Mouse (Mus musculus) megakaryocyte-erythroid progenitor cell, adult 5-6 weeks (primary cell): ENCODE measurements around the gene Mapkapk2. TPM values are rescaled to one million over a fixed set of nuclear protein-coding genes. Genes with fewer than 3 reads are reported as not detected.
A peak's percentile ranks its signal among the peaks of the same experiment; 100 is the strongest.

Experiments
- ATAC-seq: replicated peaks from 2 replicates; pipeline ENCODE4 v1.8.0; 2016; ENCODE audit warnings: mild to moderate bottlenecking, inconsistent platforms; ENCODE audit not compliant: severe bottlenecking, poor library complexity, low FRiP score, low TSS enrichment
- total RNA-seq, 2 experiments: library from RNA; stranded (forward) in 1 of 2; stranded (reverse) in 1 of 2; fragments of 200-1000, 215-1000 nt in 1 of 2; fragments of >200 nt in 1 of 2; fragmentation: Nextera tagmentation in 1 of 2; gene quantifications; 2 replicates each; pipeline ENCODE4 v1.2.3; 2014 to 2017

Mapkapk2 gene
- total RNA-seq, 2 experiments from 2014 or later: 42.6 to 43.1 TPM

DNA sequence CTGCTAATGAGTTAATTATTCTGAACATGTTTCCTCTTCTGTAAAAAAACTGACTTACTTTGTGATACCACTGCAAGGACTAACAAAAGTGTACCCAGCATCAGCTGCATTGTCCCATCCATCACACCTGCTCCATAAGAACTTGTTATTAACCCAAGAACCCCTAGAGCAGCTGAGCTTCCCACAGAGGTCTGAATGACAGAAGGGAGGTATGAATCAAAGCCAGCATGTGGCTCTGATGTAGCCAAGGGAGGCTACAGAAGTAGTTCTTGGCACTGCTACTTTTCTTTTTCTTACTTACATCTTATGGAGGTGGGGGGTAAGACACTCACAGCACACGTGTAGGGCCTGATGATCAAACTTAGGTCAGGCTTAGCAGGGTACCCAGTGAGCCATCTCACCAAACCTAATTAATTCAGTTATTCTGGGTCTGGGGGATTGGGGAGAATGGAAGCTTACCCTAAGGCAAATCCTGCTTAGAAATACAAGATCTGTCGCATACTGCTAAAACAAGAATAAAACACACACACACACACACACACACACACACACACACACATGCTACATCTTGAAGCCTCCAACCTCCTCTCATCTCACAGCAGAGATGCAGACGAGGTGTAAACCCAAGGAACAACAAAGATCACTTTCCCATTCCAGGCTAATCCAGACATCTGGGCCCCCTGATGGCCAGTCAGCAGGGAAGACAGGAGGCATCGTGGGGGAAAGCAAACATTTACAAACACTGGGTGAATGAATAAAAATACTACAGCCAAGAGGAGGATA is 11.5 kb downstream of the Mapkapk2 start:
- no peak for ATAC-seq

DNA sequence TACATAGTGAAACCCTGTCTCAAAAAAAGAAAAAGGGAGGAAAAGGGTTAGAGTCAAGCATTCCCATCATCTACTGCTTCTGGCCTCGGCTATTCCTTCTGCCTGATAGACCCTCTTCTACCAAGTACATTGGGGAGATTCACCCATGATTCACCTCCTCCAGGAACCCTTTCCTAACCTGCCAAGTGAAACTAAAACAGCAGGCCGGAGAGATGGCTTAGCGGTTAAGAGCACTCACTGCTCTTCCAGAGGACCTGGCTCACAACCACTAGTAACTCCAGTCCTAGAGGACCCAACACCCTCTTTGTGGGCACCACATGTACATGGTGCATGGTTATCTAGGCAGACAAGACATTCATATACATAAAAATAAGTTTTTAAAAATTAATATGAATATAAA is 12.4 kb downstream of the Mapkapk2 start:
- ATAC-seq: no peak

DNA sequence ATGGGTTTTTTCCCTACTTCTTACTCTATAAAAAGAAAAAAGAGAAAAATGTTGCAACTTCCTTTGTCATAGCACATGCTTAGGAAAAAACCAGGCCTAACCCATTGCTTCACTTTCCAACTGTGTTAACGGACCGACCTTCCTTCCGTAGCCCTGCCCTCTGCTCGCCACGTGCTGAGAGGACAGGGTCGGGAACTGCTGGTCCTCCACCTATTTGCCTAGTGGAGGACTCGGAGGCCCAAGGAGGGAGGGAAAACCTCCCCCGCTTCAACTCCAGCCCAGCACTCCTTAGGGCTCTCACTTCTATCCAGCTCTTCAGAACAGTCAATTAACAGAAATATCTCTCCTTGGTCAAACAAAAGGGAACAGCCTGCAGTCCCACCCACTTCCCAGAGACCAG is 13.3 kb downstream of the Mapkapk2 start:
- ATAC-seq: 0 out of 2 replicates have a peak, but pooled peaks have one; percentile 14

DNA sequence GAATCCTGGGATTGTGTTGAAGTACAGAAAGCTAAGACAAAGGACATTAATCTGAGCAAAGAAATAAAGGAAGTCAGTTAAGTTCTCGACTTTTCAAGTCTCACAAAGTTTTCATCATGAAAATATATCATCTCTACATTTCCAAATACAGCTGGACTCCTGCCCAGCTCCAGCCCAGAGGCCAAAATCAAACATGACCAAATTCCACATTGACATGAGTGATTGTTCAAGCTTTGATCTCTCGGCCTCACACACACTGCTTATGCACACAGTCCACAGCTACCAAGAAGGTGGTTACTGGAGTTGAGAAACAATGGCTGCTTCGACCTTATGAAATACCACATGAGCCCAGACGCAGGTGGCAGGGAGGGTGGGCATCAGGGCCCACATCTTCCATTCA is 14.0 kb downstream of the Mapkapk2 start:
- no peak for ATAC-seq

DNA sequence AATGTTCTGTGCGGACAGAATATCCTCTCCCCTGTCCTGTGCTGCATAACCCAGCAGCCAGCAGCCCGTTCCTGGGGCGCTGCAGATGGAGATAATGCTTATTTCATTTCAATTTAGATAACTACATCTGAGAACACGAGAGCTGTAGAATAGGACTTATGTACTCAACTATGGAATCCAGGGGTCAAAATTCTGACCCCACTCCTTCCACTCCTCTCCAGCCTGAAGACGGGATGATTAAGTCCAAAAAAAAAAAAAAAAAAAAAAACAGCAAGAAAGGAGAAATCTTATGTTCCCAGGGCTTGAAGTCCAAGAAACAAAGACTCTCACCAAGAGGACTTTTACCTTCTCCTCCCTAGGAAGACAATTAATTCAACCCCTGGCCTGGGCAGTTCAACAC is 14.5 kb downstream of the Mapkapk2 start:
- ATAC-seq: no peak

DNA sequence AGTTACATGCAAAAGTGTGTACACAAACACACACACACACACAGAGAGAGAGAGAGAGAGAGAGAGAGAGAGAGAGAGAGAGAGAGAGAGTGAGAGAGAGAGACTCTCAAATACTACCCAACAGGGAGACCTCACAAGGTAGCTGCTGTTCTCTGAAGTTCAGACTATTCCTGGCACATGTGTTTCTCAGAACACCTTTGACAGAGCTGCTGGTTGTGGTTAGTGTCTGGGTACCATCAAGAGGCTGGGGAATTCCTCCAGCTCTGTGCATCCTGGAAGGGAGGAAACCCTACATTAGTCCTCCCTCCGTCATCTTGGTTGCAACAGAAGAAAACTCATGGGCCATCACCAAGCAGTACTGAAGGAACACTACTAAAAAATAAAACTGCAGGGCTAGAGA is 16.9 kb downstream of the Mapkapk2 start:
- no peak for ATAC-seq

DNA sequence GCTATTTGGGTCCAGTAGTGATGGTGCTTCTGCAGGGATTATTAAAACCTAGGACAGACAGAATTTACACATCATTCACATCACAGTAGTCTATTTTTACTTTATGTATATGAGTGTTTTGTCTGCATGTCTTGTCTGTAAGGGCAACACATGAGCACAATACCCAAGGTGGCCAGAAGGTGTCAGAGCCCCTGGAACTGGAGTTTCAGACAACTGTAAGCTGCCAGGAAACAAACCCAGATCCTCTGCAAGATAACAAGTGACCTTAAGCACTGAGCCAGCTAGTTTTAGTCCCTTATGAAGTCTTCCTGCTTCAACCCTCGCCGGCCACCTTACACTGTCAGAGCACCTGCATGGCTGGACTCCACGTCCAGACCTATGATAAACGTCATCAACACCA is 17.9 kb downstream of the Mapkapk2 start:
- peak; percentile 65 for ATAC-seq

DNA sequence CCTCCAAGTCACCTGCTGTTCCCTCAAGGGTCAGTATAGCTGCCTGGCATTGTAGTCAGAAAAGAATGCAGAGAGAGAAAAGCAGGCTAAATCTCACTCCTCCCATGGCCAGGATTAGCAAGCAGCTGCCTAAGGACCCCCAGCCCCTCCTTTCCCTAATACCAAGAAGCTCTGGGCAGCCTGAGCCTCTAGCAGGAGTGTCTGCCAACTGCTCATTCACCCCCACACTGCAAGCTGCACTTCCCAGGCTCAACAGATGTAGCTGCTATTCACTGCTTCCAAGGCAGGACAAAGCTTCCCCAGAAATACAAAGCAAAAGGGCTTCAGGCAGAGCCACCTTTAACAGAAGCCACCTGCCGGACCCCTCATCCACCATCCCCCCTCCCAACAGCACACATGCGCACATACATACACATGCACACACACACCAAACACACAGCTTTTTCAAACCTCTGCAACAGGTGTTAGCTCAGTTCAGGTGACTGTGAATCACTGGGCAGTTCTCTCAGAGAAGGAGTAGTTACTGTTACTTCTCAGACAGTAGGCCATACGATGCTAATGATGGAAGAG is 18.8 kb downstream of the Mapkapk2 start:
- ATAC-seq: no peak

DNA sequence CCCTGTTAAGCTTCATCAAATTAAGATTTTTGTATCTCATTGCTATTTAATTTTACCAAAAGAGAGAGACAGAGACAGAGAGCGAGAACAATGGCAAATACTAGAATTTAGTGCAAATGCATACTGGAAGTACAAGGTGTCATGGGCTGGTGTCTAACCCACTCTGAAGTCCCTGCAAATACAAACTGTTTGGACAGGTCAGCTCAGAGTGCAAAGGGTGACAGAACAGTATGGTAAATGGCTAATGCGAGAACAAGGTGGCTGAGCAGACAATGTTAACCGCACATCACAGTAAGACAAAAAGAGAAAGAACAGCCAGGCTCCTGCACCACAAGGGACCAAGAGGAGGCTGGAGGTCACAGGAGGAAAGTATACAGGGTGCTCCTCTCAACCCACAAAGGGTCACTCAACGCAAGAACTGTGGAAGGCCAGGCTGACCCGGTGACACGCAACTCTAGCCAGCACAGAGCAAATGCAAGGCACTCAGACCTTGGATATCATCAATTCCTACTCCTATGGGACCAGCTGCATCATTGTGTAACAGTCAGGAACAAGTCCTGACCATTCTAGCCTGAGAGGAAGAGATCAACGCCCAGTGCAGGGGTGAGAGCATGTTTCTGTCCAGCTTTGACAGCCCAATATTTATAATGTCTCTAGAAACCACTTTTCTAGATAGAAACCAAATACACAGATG is 22.4 kb downstream of the Mapkapk2 start:
- ATAC-seq: no peak

DNA sequence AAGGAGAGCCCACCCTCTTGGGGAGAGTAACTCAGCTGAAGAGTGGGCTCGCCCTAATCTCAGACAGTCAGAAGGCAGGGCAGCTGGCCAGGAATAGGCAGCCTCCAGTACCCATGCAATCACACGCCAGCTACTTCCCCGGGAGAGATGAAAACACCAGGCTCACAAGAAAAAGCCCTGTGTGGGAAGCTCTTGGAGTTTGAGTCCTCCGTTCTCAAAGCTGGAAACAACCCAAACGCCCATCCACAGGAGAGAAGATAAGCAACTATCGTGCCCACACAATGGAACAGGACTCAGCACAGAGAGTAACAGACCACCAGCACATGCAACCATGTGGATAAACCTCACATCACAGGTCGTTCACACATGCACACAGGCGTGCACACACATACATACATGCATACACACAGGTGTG is 23.1 kb downstream of the Mapkapk2 start:
- ATAC-seq: peak; percentile 82

DNA sequence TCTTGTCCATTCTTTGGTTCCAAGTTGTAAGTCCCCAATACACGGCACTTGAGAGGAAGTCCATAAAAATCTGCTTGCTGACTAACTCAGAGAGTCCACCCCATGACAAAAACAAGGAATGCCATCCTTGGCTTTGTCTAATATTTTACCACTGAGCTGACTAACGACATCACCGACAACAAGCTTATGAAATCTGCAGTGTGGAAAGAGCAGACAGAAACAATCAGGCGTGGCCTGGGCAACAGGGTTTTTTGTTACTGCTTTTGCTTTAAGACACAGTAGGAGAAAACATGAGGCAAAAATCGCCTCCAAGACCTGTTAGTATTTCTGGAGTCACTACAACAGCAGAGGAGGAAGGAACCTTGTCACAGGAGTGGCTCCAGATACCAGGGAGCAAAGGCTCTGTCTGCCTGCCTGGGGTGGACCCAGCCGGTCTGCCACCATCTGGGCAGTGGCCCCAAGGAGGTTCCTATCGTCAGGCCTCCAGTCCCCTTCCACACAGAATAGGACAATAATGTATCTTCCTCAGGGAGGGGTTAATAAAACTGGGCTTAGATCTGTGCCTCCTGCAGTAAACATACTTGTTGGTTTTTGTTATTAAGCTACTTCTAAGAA is 25.1 kb downstream of the Mapkapk2 start:
- no peak for ATAC-seq

DNA sequence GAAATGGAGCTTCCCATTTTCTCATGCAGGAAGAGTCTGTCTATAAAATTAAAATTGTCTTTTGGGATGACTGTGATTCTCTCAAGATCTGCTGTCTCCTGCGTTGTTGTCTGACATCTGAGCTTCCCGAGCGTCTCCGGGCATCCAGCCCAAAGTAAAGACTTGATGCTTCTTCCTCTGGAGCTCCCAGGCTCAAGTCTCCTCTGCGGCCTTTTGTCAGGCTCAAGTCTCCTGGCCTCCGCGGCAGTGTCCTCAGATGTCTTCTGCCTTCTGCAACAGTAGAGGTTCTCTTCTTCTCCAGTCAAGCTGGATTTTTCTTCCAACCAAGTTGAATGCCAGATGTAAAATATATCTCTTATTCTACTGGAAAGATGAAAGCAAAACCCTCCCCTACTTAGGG is 28.6 kb downstream of the Mapkapk2 start:
- ATAC-seq: no peak

DNA sequence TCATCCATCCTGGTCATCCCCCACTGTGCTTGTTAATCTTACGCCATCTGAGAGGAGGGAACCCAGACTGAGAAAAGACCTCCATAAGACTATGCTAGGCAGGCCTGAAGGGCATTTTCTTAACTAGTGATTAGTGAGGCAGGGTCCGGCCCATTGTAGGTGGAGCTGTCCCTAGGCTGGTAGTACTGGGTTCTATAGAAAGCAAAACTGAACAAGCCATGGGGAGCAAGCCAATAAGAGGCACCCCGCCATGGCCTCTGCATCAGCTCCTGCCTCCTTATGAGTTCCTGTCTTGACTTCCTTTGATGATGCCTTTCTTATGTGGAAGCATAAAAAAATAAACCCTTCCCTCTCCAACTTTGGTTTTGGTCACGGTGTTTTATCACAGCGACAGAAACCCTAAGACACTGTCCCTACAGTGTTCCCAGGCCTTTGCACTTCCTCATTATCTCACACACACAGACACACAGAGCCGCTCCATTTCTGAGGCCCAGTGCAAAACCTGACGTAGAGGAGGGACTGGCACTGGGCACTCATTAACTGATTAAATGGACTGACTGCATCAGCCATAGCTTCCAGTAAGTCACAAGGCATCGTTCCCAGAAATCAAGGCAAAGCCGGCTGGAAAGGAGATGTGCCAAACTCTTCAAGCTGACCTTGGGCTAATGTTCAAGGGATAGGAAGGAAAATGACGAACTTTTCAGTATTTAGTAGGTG is 29.5 kb downstream of the Mapkapk2 start:
- ATAC-seq: peak; percentile 93

DNA sequence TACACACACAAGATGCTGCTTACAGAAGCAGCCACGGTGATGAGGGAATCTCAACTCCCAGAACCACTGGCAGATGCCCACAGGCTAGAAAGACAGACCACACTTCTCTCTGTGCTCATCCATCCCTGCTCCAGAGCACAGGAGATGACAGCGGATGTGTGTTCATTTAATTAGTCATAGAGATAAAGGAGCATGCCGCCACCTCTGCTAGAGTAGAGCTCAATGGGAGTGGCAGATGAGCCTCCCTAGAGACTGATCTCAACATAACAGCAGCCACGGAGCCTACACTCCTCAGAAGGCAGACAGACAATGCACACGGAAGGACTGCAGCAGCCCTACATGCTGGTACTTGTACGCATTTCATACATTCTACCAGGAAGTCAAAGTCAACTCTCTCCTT is 33.4 kb downstream of the Mapkapk2 start:
- ATAC-seq: peak; percentile 30

DNA sequence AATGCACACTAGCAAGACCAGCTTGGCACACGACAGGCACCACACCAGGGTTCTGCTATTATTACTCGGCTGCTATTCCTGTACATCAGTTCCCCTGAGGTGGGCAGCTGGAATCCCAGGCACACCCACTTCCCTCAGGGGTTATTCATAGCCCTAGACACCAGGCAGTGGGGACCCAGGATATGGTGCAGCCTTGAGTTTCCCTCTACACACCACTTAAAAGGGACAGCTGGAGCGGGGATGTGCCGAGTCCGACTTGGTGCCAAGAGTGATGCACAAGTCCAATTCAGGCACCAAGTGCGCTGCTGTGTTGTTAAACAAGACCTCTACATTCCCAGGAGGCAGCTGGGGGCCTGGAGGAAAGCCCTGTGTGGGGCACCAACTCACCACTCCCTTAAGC is 34.8 kb downstream of the Mapkapk2 start:
- no peak for ATAC-seq

DNA sequence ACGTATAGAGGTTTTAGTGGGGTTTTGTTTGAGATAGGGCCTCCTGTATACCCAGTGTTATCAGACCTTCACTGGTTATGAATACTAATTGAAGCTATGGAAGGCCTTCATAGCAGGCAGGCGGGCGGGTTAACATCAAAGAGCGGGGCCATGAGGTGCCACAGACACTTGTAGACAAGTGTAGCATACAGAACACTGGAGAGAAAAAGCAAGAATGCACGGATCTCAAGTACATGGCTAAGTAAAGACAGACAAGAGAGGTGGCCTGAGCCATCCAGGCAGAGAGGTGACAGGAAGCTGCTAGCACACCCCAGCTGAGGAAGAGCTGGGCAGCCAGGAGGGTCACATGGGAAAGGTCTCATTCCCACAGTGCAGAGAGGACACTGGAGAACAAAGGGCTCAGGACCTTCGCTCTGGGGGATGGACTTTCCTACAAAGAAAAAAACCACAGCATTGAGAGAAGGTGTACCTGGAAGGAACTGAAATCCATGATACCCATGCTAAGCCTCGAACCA is 35.8 kb downstream of the Mapkapk2 start:
- no peak for ATAC-seq

DNA sequence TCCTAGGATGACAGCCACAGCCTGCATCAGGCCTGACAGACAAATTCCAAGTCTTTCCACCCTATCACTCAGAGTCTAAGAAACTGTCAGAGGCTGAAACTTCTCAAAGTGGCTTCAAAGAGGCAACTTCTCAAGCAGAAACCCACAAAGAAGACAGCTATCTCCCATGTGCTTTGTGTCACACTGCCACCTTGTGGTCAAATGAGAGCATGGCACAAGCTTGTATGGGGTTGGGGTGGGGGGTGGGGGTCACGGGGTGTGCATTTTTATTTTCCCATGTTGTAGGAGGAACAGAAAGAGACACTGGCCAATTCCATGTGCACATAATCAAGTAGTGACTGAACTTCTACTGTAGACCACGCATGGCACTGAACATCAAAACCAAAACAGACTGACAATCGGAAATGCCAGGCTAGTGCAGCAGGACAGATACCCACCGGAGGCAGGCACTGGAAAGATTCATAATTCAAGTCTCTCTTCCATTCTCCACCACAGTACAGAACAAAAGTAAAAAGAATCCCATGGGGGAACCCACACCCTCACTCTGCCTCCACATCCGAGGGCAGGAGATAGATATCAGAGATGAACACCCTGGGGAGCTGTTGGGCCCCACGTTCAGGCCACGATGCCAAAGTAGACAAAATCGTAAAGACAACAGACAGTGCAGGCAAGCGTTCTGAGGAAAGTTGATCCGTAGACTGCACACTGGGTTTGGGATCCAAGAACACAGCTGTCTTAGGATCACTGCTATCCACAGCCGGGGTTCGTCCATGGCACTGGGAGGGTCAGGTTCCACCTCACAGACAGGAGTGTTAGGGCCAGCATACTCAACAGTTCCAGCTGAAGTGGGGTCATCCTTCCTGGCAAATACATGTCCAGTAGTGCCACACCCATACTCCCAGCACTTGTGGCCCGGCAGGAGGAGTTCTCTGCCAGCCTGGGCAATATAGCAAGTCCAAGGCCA is 37.1 kb downstream of the Mapkapk2 start:
- ATAC-seq: peak; percentile 65

DNA sequence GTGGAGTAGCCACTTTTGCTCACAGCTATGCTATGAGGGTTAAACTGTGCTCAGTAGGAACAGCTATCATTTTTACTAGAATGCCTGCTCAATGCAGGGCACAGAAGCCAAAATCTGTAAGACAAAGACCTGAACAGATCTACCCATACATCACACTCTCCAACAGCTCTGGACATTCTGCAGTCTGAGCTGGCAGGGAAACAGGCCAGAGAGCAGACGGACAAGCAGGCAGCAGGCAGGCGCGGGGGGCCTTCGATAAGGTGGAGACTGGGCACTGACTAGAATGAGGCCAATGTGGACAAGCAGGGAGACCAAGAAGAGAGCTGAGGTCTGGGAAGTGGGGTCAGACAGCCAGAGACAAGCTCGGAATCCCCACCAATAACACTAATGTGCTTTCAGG is 37.8 kb downstream of the Mapkapk2 start:
- no peak for ATAC-seq
